Mouse (Mus musculus) stomach, embryonic 15.5 days (tissue): ENCODE measurements around the gene Lhx6. TPM values are rescaled to one million over a fixed set of nuclear protein-coding genes. Genes with fewer than 3 reads are reported as not detected.

Experiments
- ATAC-seq: fragments of 200-750 bp; cut with Nextera tagmentation; 2 replicates; pipeline ENCODE4 v1.8.0; 2017; ENCODE audit warnings: low read depth, moderate number of reproducible peaks, moderate TSS enrichment; ENCODE audit not compliant: insufficient read depth, low FRiP score
- H3K27ac ChIP-seq: fragments of 300-500 bp; sonication (generic); 2 replicates; pipeline ENCODE4 v1.5.1; 2015; ENCODE audit warnings: mild to moderate bottlenecking, inconsistent platforms
- H3K27me3 ChIP-seq: fragments of 300-500 bp; sonication (generic); replicated peaks from 2 replicates; pipeline ENCODE4 v1.6.1; 2015; ENCODE audit warnings: inconsistent platforms
- H3K36me3 ChIP-seq: fragments of 300-500 bp; sonication (generic); 2 replicates; pipeline ENCODE4 v1.6.1; 2015; ENCODE audit warnings: inconsistent platforms
- H3K4me1 ChIP-seq: fragments of 300-500 bp; sonication (generic); 2 replicates; pipeline ENCODE4 v1.6.1; 2015; ENCODE audit warnings: inconsistent platforms
- H3K4me2 ChIP-seq: fragments of 300-500 bp; sonication (generic); 2 replicates; pipeline ENCODE4 v1.6.1; 2015; ENCODE audit warnings: mild to moderate bottlenecking, inconsistent platforms
- H3K4me3 ChIP-seq: fragments of 300-500 bp; sonication (generic); replicated peaks from 2 replicates; pipeline ENCODE4 v1.5.1; 2015; ENCODE audit warnings: inconsistent platforms
- H3K9ac ChIP-seq: fragments of 300-500 bp; sonication (generic); 2 replicates; pipeline ENCODE4 v1.6.1; 2015; ENCODE audit warnings: inconsistent platforms
- H3K9me3 ChIP-seq: fragments of 300-500 bp; sonication (generic); 2 replicates; pipeline ENCODE4 v1.6.1; 2016; ENCODE audit warnings: inconsistent platforms
- WGBS: fragments of 180-500 bp; shearing (Covaris S2); methylation state at CpG from one replicate; pipeline ENCODE4 v1.1.7; 2015; 5-methylcytosine and 5-hydroxymethylcytosine counted together
- polyA plus RNA-seq: library from polyadenylated mRNA; unstranded; fragments of >200 nt; fragmentation: Nextera tagmentation; extraction: Ambion mirVana; gene quantifications from 2 replicates; pipeline ENCODE4 v1.2.1, GENCODE M21; 2015

Gene Lhx6
- polyA plus RNA-seq, 1 experiment from 2014 or later, result 1.8 TPM

DNA sequence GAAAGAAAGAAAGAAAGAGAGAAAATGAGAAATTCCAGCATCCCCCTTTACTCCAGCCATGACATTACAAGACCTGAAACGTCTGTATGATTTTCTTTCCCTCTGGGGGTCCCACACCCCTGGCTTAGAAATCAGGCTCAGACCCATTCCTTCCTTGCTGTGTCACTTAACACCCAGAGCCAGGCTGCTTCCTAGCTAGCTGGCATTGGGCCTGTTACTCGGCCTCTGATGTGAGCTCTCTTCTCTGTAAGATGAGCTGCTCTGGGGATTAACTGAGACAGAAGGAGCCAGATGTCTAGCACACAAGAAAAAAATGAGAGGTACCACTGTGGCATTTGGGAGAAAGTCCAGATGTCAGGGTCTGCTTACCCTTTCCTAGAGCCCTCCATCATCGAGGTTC lies 49.0 kb downstream of the Lhx6 start:
- H3K4me3 ChIP-seq, result no peak overlapping the region
- WGBS, result 41% methylated on average over 3 of the region's 3 CpGs
- no peak overlapping the region for H3K27ac ChIP-seq
- H3K36me3 ChIP-seq, result no peaks in the 10 kb centered on the region
- no peak for ATAC-seq
- no peaks in the 10 kb centered on the region for H3K27me3 ChIP-seq
- no peaks in the 10 kb centered on the region for H3K4me1 ChIP-seq
- no peaks in the 10 kb centered on the region for H3K9me3 ChIP-seq
- no peak overlapping the region for H3K4me2 ChIP-seq
- no peak overlapping the region for H3K9ac ChIP-seq

DNA sequence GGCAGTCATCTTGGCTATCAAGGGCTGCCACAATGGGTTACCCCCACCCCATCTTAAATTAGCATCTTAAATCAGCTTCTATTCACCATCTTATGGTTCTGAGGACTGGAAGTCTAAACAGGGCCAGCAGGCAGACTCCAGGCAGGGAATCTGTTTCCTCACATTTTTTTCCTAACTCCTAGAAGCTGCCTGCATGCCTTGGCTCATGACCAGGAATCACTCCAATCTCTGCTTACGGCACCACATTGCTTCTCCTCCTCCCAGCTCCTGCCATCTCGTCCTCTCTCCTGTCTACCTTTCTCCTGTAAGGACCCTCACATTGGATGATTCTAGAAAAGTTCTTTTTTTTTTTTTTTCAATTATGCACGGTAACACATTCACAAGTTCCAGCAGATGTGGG lies 52.0 kb downstream of the Lhx6 start:
- no peak for ATAC-seq
- no peak overlapping the region for H3K27ac ChIP-seq
- H3K27me3 ChIP-seq, result no peaks in the 10 kb centered on the region
- H3K9me3 ChIP-seq, result no peaks in the 10 kb centered on the region
- H3K9ac ChIP-seq, result no peak overlapping the region
- H3K4me3 ChIP-seq, result no peak overlapping the region
- peaks cover under 1% of the 10 kb centered on the region; the same call in 1 of the 2 replicates for H3K4me1 ChIP-seq
- no peaks in the 10 kb centered on the region for H3K36me3 ChIP-seq
- WGBS, result 48% methylated on average over 3 of the region's 3 CpGs
- no peak overlapping the region for H3K4me2 ChIP-seq

DNA sequence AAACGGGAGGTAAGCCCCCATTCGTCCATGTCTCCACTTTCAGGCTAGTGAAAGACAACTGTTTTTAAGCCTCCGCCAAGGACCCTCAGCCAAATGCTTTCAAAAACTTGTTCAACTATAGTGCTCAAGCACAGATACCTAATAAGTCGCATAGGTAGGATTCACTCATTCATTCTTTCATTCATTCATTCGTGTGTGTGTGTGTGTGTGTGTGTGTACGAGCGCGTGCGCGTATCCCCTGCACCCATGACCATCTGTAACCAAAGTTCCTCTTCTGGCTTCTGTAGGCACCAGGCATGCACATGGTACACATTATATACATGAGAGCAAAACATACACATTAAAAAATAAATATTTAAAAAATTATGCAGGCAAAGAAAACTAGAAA lies 55.6 kb downstream of the Lhx6 start:
- no peaks in the 10 kb centered on the region for H3K36me3 ChIP-seq
- peaks cover 11% of the 10 kb centered on the region for H3K4me1 ChIP-seq
- peak; percentile 24; the same call in 1 of the 2 replicates for ATAC-seq
- WGBS, result 43% methylated on average over 10 of the region's 10 CpGs
- peak overlapping the region; percentile 53 for H3K4me2 ChIP-seq
- no peaks in the 10 kb centered on the region for H3K27me3 ChIP-seq
- H3K9me3 ChIP-seq, result no peaks in the 10 kb centered on the region
- no peak overlapping the region for H3K9ac ChIP-seq
- H3K4me3 ChIP-seq, result peak overlapping the region; percentile 85
- H3K27ac ChIP-seq, result no peak overlapping the region

DNA sequence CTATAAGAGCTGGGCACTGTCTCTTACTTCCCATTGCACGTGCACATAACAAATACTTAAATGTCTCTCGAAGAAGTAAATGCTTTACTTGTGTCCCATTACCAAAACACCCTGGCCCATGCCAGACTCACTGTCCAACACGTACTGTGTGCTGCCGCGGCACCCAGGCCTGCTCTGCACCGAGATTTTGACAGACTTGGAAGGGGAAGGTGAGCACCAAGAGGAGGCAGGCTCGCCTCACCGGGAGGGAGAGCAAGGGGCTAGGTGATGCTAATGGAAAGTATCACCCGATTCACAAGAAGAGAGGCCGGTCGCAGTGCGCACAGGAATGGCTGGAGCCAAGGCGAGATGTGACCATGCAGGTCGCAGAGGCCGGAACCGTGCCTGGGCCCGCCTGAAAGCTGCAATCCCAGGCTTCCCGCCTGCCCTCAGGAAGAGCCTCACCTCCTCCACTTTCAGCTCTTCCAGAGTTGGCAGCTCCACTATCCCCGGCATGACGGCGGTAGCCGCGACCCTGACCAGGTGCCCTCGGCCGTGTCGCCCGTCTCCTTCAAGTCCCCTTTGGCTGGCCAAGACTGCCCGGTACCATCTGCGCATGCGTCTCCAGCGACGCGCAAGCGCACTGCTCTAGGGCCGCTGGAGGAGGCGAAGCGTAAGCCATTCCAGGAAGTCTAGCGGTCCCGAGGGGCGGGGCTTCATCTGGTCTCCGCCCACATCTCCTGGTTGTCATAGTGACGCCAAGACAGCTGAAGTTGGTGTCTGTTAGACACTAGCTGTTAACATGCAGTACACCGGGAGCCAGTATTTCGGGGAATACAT lies 56.3 kb downstream of the Lhx6 start, which contains the start of the genes Ndufa8 and Morn5:
Gene Ndufa8 (minus strand): TSS at position 659 of the 819 bp plus-strand sequence.
Gene Morn5 (plus strand): TSS at position 711 of the 819 bp plus-strand sequence.
- H3K9ac ChIP-seq, result peak within 1 kb of the TSS; percentile 68
- peak within 1 kb of the TSS; percentile 85 for H3K4me3 ChIP-seq
- H3K9me3 ChIP-seq, result no peaks in the 10 kb centered on the region
- ATAC-seq, result peak; percentile 96
- peaks cover 5% of the 10 kb centered on the region; the same call in 1 of the 2 replicates for H3K36me3 ChIP-seq
- peaks cover 11% of the 10 kb centered on the region for H3K4me1 ChIP-seq
- H3K27ac ChIP-seq, result no peak within 1 kb of the TSS
- 1% methylated on average over 44 of the region's 44 CpGs for WGBS
- no peaks in the 10 kb centered on the region for H3K27me3 ChIP-seq
- peak within 1 kb of the TSS; percentile 53 for H3K4me2 ChIP-seq

DNA sequence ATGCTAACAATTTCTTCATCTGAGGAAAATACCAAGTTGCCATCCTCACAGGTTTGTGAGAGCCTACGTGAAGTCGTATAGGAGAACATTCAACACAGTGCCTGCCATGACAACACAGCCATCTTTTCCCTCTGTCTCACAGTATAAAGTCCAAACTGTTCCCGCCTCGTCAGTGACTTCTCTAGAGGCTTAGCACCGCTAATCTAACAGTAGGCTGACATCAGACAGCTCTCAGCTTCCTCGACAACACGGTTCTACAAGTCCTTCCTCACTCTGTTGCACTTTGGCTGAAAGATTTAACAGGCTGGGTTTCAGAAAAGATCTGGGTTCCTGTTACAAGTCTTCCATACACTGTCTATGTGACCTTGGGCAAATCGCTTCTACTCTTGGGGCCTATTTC lies 57.0 kb downstream of the Lhx6 start:
- Histone ChIP-seq H3K4me1 (peaks cover 11% of the 10 kb centered on the region), H3K4me2 (peak overlapping the region; percentile 53), H3K36me3 (peaks cover 7% of the 10 kb centered on the region), H3K4me3 (peak overlapping the region; percentile 85), H3K9me3 (no peaks in the 10 kb centered on the region), H3K27ac (no peak overlapping the region), H3K9ac (0 out of 2 replicates have a peak overlapping the region, but pooled peaks have one; percentile 68), H3K27me3 (no peaks in the 10 kb centered on the region)
- WGBS, result 54% methylated on average over 8 of the region's 8 CpGs
- no peak for ATAC-seq

DNA sequence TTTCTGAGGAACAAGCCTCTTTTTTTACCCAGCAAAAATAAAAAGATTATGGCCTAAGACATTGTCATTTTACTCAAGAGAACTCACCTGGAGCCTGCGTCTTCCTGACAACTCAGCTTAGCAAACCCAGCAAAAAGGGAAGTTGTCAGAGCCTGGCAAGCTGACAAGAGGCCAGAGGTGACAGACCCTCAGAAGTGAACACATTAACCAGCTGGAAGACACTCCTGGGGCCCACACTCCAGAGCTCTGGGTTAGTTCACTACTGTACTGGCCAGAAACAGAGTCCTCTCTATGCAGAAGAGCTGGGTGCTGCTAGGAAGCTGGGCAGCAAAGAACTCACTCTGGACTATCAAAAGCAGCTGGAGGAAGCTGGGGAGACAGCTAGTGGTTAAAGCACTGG lies 64.3 kb downstream of the Lhx6 start:
- Histone ChIP-seq H3K27me3 (no peaks in the 10 kb centered on the region), H3K27ac (no peak overlapping the region), H3K9ac (no peak overlapping the region), H3K36me3 (peaks cover 27% of the 10 kb centered on the region), H3K9me3 (no peaks in the 10 kb centered on the region), H3K4me1 (peaks cover 10% of the 10 kb centered on the region; the same call in 1 of the 2 replicates), H3K4me3 (no peak overlapping the region), H3K4me2 (no peak overlapping the region)
- ATAC-seq, result no peak
- WGBS, result 52% methylated on average over 1 of the region's 1 CpGs

DNA sequence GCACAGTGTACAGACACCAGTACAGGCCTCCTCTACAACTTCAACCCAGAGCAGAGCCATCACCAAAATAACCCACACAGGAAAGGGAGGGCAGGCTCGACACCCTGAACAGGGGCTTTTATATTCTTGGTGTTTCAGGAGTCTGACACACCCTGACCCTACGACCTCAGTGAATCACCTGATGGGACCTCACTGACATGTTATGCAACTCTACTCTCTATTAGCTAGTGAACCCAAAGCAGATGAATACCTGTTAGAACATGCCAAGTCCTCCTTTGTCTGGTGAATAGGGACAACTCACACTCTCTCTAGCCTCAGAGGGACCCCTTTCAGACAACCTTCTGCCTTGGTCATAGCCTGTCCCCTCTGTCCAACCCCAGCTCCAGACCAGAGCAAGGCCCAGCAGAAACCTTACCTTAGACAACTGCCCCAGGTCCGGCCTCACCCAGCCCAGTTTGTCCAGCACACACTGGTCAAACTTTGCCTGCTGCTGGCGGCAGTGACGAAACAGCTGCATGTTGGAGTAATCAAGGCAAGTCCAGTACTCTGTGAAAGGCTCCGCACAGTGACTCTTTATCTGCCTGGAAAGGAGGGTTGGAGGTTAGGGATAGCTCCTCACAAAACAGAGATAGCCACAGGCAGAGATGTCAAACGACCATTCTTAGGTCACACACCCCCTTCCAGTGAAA lies 65.8 kb downstream of the Lhx6 start:
- H3K4me2 ChIP-seq, result no peak overlapping the region; the same call in 1 of the 2 replicates
- peaks cover 30% of the 10 kb centered on the region for H3K36me3 ChIP-seq
- H3K27ac ChIP-seq, result no peak overlapping the region
- H3K4me1 ChIP-seq, result peaks cover 10% of the 10 kb centered on the region; the same call in 1 of the 2 replicates
- peak; percentile 32; the same call in 1 of the 2 replicates for ATAC-seq
- H3K27me3 ChIP-seq, result no peaks in the 10 kb centered on the region
- H3K9me3 ChIP-seq, result no peaks in the 10 kb centered on the region
- H3K4me3 ChIP-seq, result no peak overlapping the region
- WGBS, result 76% methylated on average over 7 of the region's 7 CpGs
- no peak overlapping the region for H3K9ac ChIP-seq

DNA sequence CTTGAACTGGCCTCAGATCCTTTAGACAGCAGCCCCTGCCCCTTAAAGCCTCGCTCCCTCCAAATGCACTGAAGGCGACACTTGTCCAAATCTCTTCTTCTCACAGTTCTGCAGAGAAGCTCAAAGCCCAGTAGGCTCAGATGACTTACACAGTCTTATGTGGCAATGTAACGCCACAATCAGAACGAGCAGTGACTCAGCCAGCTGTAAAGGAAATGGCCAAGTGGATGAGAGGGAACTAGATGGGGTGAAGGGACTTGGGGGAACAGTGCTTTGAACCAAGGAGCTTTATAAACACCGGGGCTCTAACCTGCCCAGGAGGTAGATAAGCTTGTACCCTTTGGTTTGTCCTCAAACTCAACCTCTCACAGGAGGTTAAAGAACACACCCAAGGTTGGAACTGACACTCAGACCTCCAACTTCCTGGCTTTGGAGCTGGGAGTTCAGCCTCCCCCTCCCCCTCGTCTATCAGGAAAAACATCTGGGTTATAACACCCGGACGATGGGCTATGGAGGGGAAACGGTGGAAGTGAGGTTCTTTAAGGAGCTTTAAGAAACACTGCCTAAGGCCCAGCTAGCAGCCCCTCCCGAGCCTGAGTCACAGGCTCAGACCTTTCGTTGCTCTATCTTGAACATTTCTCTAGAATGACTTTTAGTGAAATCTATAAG lies 69.7 kb downstream of the Lhx6 start:
- WGBS, result 54% methylated on average over 11 of the region's 11 CpGs
- Histone ChIP-seq H3K9ac (no peak overlapping the region), H3K4me1 (0 out of 2 replicates have a peak, but pooled peaks cover 5% of the 10 kb centered on the region), H3K27me3 (no peaks in the 10 kb centered on the region), H3K27ac (peak overlapping the region; percentile 32), H3K4me2 (no peak overlapping the region), H3K9me3 (no peaks in the 10 kb centered on the region), H3K36me3 (peaks cover 23% of the 10 kb centered on the region), H3K4me3 (no peak overlapping the region)
- ATAC-seq, result no peak

DNA sequence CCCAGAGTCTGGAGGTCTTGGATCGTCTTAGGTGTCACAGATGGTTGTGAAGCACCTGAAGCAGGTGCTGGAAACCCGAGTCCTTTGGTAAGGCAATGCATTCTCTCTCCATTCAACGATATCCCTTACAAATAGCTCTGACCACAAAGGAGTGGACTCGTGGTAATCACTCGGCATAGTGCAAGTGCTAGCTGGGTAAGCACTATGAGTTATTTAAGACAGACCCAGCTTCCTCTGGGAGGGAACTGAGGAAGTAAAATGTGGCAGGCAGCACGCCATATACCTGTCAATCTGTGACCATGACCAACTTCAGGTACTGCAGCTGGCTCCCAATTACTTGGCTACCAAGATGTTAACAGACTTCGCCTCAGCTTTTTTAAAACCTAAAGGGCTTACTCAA lies 70.3 kb downstream of the Lhx6 start:
- WGBS, result 81% methylated on average over 7 of the region's 7 CpGs
- H3K4me1 ChIP-seq, result 0 out of 2 replicates have a peak, but pooled peaks cover 5% of the 10 kb centered on the region
- H3K27me3 ChIP-seq, result no peaks in the 10 kb centered on the region
- ATAC-seq, result no peak
- H3K4me2 ChIP-seq, result no peak overlapping the region
- H3K9ac ChIP-seq, result no peak overlapping the region
- H3K4me3 ChIP-seq, result no peak overlapping the region
- no peaks in the 10 kb centered on the region for H3K9me3 ChIP-seq
- H3K27ac ChIP-seq, result peak overlapping the region; percentile 32; the same call in 1 of the 2 replicates
- peaks cover 23% of the 10 kb centered on the region for H3K36me3 ChIP-seq

DNA sequence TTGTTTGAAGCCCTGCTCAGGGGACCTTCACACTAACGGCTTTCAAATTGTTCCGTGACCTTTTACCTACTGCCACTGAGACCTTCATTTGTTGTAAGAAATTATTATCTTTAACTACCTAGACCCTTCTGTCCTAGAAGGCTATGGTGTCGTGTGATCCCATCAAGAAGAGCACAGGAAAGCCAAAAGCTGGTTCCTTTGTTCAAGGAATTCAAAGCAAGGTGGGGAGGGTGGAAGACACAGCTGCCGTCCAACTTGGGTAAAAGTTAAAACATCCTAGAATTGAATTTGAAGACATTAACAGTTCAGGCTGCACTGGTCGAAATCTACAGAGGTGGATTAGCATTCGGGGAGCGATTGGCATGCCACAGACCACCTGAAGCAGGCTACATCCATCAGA lies 71.2 kb downstream of the Lhx6 start:
- ATAC-seq, result no peak
- Histone ChIP-seq H3K4me1 (0 out of 2 replicates have a peak, but pooled peaks cover 5% of the 10 kb centered on the region), H3K36me3 (peaks cover 23% of the 10 kb centered on the region), H3K27ac (no peak overlapping the region), H3K27me3 (no peaks in the 10 kb centered on the region), H3K4me3 (no peak overlapping the region), H3K4me2 (no peak overlapping the region), H3K9me3 (no peaks in the 10 kb centered on the region), H3K9ac (no peak overlapping the region)
- 77% methylated on average over 7 of the region's 7 CpGs for WGBS

DNA sequence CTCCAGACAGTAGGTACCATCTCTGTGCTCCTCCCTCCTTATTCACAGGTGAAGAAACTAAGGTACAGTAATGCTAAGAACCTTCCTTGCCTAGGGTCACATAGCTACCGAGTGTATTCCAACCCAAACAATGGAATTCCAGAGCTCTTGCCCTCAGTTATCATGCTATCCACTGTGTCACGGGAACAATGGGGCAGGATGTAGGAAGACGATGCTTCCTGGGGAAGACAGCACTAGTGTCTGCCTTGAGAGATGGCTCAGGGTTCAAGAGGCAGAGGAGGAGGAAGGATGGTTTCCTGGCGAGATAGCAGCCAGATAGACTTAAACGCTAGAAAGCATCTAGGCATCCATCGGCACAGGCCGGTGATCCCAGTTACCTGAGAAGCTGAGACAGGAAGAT lies 72.3 kb downstream of the Lhx6 start:
- Histone ChIP-seq H3K4me2 (no peak overlapping the region), H3K27me3 (no peaks in the 10 kb centered on the region), H3K9ac (no peak overlapping the region), H3K36me3 (peaks cover 21% of the 10 kb centered on the region), H3K4me1 (0 out of 2 replicates have a peak, but pooled peaks cover 5% of the 10 kb centered on the region), H3K27ac (no peak overlapping the region), H3K9me3 (no peaks in the 10 kb centered on the region), H3K4me3 (no peak overlapping the region)
- ATAC-seq, result no peak
- WGBS, result 75% methylated on average over 7 of the region's 7 CpGs
